Mouse (Mus musculus) embryonic facial prominence, embryonic 11.5 days (tissue): ENCODE results near the gene Dnah17. TPM values are rescaled to one million over a fixed set of nuclear protein-coding genes. Genes with fewer than 3 reads are reported as not detected.

Source experiments
- ATAC-seq: fragments of 200-750 bp; cut with Nextera tagmentation; replicated peaks from 2 replicates; pipeline ENCODE4 v1.8.0; 2017; ENCODE audit warnings: low read depth; ENCODE audit not compliant: insufficient number of reproducible peaks, low FRiP score, low TSS enrichment
- DNase-seq: peaks from one replicate; pipeline ENCODE4 v3.0.0-alpha.2; 2015; ENCODE audit warnings: low spot score
- H3K27ac ChIP-seq: fragments of 300-500 bp; sonication (generic); replicated peaks from 2 replicates; pipeline ENCODE4 v1.5.1; 2014; ENCODE audit warnings: mild to moderate bottlenecking, low read depth, low read length, control low read depth
- H3K27me3 ChIP-seq: fragments of 300-500 bp; sonication (generic); 2 replicates; pipeline ENCODE4 v1.6.1; 2014; ENCODE audit warnings: mild to moderate bottlenecking, low read length, moderate library complexity, mixed read lengths; ENCODE audit not compliant: control insufficient read depth, insufficient read depth
- H3K36me3 ChIP-seq: fragments of 300-500 bp; sonication (generic); replicated peaks from 2 replicates; pipeline ENCODE4 v1.6.1; 2014; ENCODE audit warnings: low read depth, mild to moderate bottlenecking, low read length, moderate library complexity, mixed read lengths; ENCODE audit not compliant: control insufficient read depth, insufficient read depth
- H3K4me1 ChIP-seq: fragments of 300-500 bp; sonication (generic); 2 replicates; pipeline ENCODE4 v1.6.1; 2014; ENCODE audit warnings: low read length, mixed read lengths; ENCODE audit not compliant: control insufficient read depth, insufficient read depth
- H3K4me2 ChIP-seq: fragments of 300-500 bp; sonication (generic); 2 replicates; pipeline ENCODE4 v1.6.1; 2014; ENCODE audit warnings: low read depth, mild to moderate bottlenecking, control low read depth, low read length, moderate library complexity
- H3K4me3 ChIP-seq: fragments of 300-500 bp; sonication (generic); 2 replicates; pipeline ENCODE4 v1.5.1; 2014; ENCODE audit warnings: low read depth, low read length, control low read depth
- H3K9ac ChIP-seq: fragments of 300-500 bp; sonication (generic); replicated peaks from 2 replicates; pipeline ENCODE4 v1.6.1; 2014; ENCODE audit warnings: mild to moderate bottlenecking, control low read depth, low read length
- H3K9me3 ChIP-seq: fragments of 300-500 bp; sonication (generic); replicated peaks from 2 replicates; pipeline ENCODE4 v1.6.1; 2016; ENCODE audit warnings: mild to moderate bottlenecking, low read length, inconsistent platforms, mixed read lengths; ENCODE audit not compliant: control insufficient read depth
- WGBS: fragments of 180-500 bp; shearing (Covaris S2); extraction: QIAGEN DNeasy Blood & Tissue Kit; methylation state at CpG from one replicate; pipeline ENCODE4 v1.1.7; 2014; 5-methylcytosine and 5-hydroxymethylcytosine counted together
- polyA plus RNA-seq: library from polyadenylated mRNA; unstranded; fragments of >200 nt; fragmentation: Nextera tagmentation; extraction: Ambion mirVana; gene quantifications from 2 replicates; pipeline ENCODE4 v1.2.1, GENCODE M21; 2014

The Dnah17 gene
- polyA plus RNA-seq, 1 experiment from 2014 or later, result 0.10 TPM

DNA sequence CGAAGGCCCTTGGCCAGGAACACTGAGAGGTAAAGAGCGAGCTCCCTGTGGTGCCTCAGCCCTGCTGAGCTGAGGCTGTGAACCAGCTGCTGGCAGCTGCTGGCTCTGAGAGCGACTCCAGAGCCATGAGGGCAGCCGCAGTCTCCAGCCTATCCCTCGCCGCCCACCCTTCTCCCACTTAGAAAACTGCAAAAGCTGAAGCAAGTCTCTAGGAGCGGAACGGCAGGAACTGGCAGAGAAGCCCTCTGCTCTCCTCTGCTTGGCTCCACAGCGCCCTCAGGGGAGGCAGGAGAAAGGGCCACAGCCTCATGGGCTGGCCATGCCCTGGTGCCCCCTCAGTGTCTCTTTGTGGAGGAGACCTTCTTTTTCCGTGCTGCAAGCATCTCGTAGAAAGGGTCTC, 35.2 kb upstream of the Dnah17 start:
- H3K4me1 ChIP-seq, result no peaks in the 10 kb centered on the region
- no peak overlapping the region for H3K27ac ChIP-seq
- no peak overlapping the region for H3K4me3 ChIP-seq
- no peak for DNase-seq
- no peaks in the 10 kb centered on the region for H3K27me3 ChIP-seq
- no peak overlapping the region for H3K4me2 ChIP-seq
- WGBS, result 49% methylated on average over 11 of the region's 11 CpGs
- H3K36me3 ChIP-seq, result no peaks in the 10 kb centered on the region; the same call in none of the 2 replicates
- no peaks in the 10 kb centered on the region for H3K9me3 ChIP-seq
- no peak for ATAC-seq
- no peak overlapping the region for H3K9ac ChIP-seq

DNA sequence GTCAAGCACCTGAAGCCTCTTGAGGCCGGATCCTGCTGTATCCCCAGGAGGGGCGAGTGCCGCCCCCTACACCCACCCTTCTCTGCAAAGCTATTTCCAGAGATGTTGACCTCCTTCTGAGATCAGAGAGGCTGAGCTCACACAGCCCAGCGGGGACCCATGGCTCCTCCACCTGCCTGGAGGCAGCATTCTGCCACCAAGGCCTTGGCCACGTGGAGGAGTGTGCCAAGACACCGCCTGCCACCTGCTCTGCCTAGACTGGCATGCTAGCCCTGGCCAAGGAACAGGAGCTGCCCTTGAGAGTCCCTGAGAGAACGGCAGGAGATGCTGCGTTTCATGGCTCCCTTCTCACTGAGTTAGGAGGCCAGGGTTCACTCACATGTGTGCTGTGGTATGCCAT, 34.1 kb upstream of the Dnah17 start:
- Histone ChIP-seq H3K4me3 (no peak overlapping the region), H3K27ac (no peak overlapping the region), H3K36me3 (no peaks in the 10 kb centered on the region; the same call in 1 of the 2 replicates), H3K27me3 (no peaks in the 10 kb centered on the region), H3K4me2 (no peak overlapping the region), H3K9me3 (no peaks in the 10 kb centered on the region), H3K4me1 (no peaks in the 10 kb centered on the region), H3K9ac (no peak overlapping the region)
- no peak for ATAC-seq
- 75% methylated on average over 8 of the region's 8 CpGs for WGBS
- no peak for DNase-seq

GRCm38 (mm10) chr11:118162245-118162644, 31.8 kb upstream of the Dnah17 start:
- no peaks in the 10 kb centered on the region for H3K9me3 ChIP-seq
- H3K27me3 ChIP-seq, result no peaks in the 10 kb centered on the region
- ATAC-seq (no peak), DNase-seq (no peak)
- no peak overlapping the region for H3K9ac ChIP-seq
- H3K27ac ChIP-seq, result no peak overlapping the region
- no peak overlapping the region for H3K4me2 ChIP-seq
- WGBS, result 64% methylated on average over 10 of the region's 10 CpGs
- H3K4me1 ChIP-seq, result no peaks in the 10 kb centered on the region
- no peaks in the 10 kb centered on the region; the same call in 1 of the 2 replicates for H3K36me3 ChIP-seq
- H3K4me3 ChIP-seq, result no peak overlapping the region

GRCm38 (mm10) chr11:118161240-118161639, 30.8 kb upstream of the Dnah17 start:
- no peak for DNase-seq
- no peak for ATAC-seq
- H3K4me1 ChIP-seq, result no peaks in the 10 kb centered on the region
- H3K27me3 ChIP-seq, result no peaks in the 10 kb centered on the region
- 74% methylated on average over 6 of the region's 6 CpGs for WGBS
- H3K36me3 ChIP-seq, result no peaks in the 10 kb centered on the region; the same call in 1 of the 2 replicates
- H3K4me3 ChIP-seq, result no peak overlapping the region
- no peaks in the 10 kb centered on the region for H3K9me3 ChIP-seq
- no peak overlapping the region for H3K4me2 ChIP-seq
- no peak overlapping the region for H3K27ac ChIP-seq
- no peak overlapping the region for H3K9ac ChIP-seq

- no peak overlapping the region for H3K27ac ChIP-seq
- H3K9me3 ChIP-seq, result no peaks in the 10 kb centered on the region
- H3K9ac ChIP-seq, result no peak overlapping the region
- WGBS, result 88% methylated on average over 2 of the region's 2 CpGs
- no peaks in the 10 kb centered on the region for H3K4me1 ChIP-seq
- ATAC-seq, result no peak
- no peak for DNase-seq
- no peak overlapping the region for H3K4me3 ChIP-seq
- H3K4me2 ChIP-seq, result no peak overlapping the region
- H3K36me3 ChIP-seq, result no peaks in the 10 kb centered on the region; the same call in 1 of the 2 replicates
- no peaks in the 10 kb centered on the region for H3K27me3 ChIP-seq
Measured at GRCm38 (mm10) chr11:118160763-118161162, 30.3 kb upstream of the Dnah17 start.

GRCm38 (mm10) chr11:118158753-118159152, 28.3 kb upstream of the Dnah17 start:
- H3K27me3 ChIP-seq, result no peaks in the 10 kb centered on the region
- no peaks in the 10 kb centered on the region; the same call in 1 of the 2 replicates for H3K36me3 ChIP-seq
- ATAC-seq (no peak), DNase-seq (no peak)
- no peaks in the 10 kb centered on the region for H3K9me3 ChIP-seq
- H3K27ac ChIP-seq, result no peak overlapping the region
- H3K4me3 ChIP-seq, result no peak overlapping the region
- no peaks in the 10 kb centered on the region for H3K4me1 ChIP-seq
- H3K9ac ChIP-seq, result no peak overlapping the region
- H3K4me2 ChIP-seq, result no peak overlapping the region
- WGBS, result 77% methylated on average over 4 of the region's 4 CpGs

DNA sequence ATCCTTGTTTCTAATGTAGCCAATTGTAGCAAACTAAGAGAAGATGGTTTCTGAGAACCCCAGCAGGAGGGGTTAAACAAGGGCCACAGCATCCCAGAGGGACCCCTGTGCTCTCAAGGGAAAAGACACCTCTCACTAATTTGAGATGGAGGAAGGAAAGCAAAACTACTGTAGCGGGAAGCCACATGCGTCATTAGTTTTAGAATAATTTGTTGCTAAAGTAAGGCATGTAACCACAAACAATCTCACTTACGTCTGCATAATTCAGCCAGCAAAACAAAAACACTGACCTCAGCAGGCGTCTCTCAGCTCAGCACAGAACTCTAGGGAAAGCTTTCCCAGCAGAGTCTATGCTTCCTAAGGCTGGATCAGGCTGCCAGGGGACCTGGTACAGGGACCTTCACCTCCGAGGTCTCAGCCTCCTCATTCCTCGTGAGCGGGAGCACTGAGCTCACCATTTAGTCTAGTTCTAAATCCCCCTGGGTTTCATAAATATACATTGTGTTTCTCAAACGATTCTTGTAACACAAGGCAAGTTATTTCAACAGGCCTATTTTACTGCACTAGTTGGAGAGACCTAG, 26.1 kb upstream of the Dnah17 start:
- Histone ChIP-seq H3K9ac (no peak overlapping the region), H3K4me1 (no peaks in the 10 kb centered on the region), H3K27ac (no peak overlapping the region), H3K4me2 (no peak overlapping the region), H3K4me3 (no peak overlapping the region), H3K36me3 (no peaks in the 10 kb centered on the region), H3K9me3 (no peaks in the 10 kb centered on the region), H3K27me3 (no peaks in the 10 kb centered on the region)
- DNase-seq (no peak), ATAC-seq (no peak)
- 68% methylated on average over 8 of the region's 8 CpGs for WGBS

DNA sequence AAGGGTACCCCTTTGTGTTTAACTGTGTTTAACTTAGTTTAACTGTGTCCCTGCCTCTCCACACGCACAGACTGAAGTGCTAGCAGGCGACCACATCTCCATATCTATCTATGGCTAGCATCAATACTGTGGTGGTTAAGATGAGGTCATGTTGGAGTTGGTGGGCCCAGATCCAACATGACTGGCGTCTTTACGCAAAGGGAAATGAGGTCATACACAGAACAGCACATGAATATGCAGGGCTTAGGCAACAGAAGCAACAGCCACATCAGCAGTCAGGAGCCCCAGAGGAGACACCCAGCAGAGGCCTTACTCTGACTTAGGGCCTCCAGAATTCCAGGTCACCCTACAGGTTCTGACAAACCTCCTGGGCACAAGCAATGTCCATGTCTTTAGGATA, 22.5 kb upstream of the Dnah17 start:
- no peaks in the 10 kb centered on the region for H3K9me3 ChIP-seq
- DNase-seq (no peak), ATAC-seq (no peak)
- H3K27ac ChIP-seq, result no peak overlapping the region
- no peak overlapping the region for H3K9ac ChIP-seq
- H3K4me1 ChIP-seq, result no peaks in the 10 kb centered on the region
- H3K4me3 ChIP-seq, result no peak overlapping the region
- H3K4me2 ChIP-seq, result no peak overlapping the region
- WGBS, result 85% methylated on average over 4 of the region's 4 CpGs
- H3K27me3 ChIP-seq, result no peaks in the 10 kb centered on the region
- no peaks in the 10 kb centered on the region for H3K36me3 ChIP-seq
